Mouse (Mus musculus) left cerebral cortex, adult 9 months (tissue): ENCODE results near the gene Scgb1c1.

ENCODE experiments used
- DNase-seq, 2 experiments: peaks; one replicate each; pipeline ENCODE4 v3.0.0; 2022; ENCODE audit warnings: low spot score in 2 of 2

Gene Scgb1c1

GRCm38 (mm10) chr7:140843806-140844205 is 1.5 kb upstream of the Scgb1c1 start:
- no peak for DNase-seq

- DNase-seq: no peak
Observed at GRCm38 (mm10) chr7:140845683-140846082, 336 bp downstream of the Scgb1c1 start.

- no peak for DNase-seq
Observed at GRCm38 (mm10) chr7:140846676-140847075, 1.3 kb downstream of the Scgb1c1 start.

- no peak for DNase-seq
Observed at GRCm38 (mm10) chr7:140847755-140848580, 2.6 kb downstream of the Scgb1c1 start, which contains the start of gene Odf3. Gene Odf3, plus strand, starts transcription at chr7:140847805.

GRCm38 (mm10) chr7:140848591-140848990 is 3.2 kb downstream of the Scgb1c1 start:
- DNase-seq: no peak

GRCm38 (mm10) chr7:140851916-140852315 is 6.6 kb downstream of the Scgb1c1 start:
- no peak for DNase-seq

GRCm38 (mm10) chr7:140853386-140853785 is 8.0 kb downstream of the Scgb1c1 start:
- no peak for DNase-seq

GRCm38 (mm10) chr7:140854483-140854882 is 9.1 kb downstream of the Scgb1c1 start:
- DNase-seq: no peak

GRCm38 (mm10) chr7:140855181-140855580 is 9.8 kb downstream of the Scgb1c1 start:
- no peak for DNase-seq

GRCm38 (mm10) chr7:140855860-140856784 is 10.8 kb downstream of the Scgb1c1 start, which contains the start of gene Gm45785:
Gene Gm45785, minus strand, starts transcription at chr7:140856331.
- DNase-seq: peak; percentile 83 to 91

- DNase-seq: peak; percentile 65 to 89
Observed at GRCm38 (mm10) chr7:140856785-140857549, 11.6 kb downstream of the Scgb1c1 start, which contains the start of gene Ric8a. Gene Ric8a, plus strand, starts transcription at chr7:140856957.

- peak in 1 of 2 experiments; percentile 40 for DNase-seq
Observed at GRCm38 (mm10) chr7:140857550-140858505, 12.5 kb downstream of the Scgb1c1 start, which contains the start of gene Bet1l. Gene Bet1l, minus strand, starts transcription at chr7:140857577.

- DNase-seq: no peak
Observed at GRCm38 (mm10) chr7:140858746-140859145, 13.4 kb downstream of the Scgb1c1 start.

GRCm38 (mm10) chr7:140859997-140860396 is 14.7 kb downstream of the Scgb1c1 start:
- no peak for DNase-seq

GRCm38 (mm10) chr7:140860728-140861127 is 15.4 kb downstream of the Scgb1c1 start:
- no peak for DNase-seq

GRCm38 (mm10) chr7:140864761-140865160 is 19.4 kb downstream of the Scgb1c1 start:
- DNase-seq: no peak

GRCm38 (mm10) chr7:140874224-140874623 is 28.9 kb downstream of the Scgb1c1 start:
- DNase-seq: no peak

GRCm38 (mm10) chr7:140877364-140877763 is 32.0 kb downstream of the Scgb1c1 start:
- DNase-seq: no peak

- DNase-seq: no peak
Observed at GRCm38 (mm10) chr7:140879355-140879754, 34.0 kb downstream of the Scgb1c1 start.

GRCm38 (mm10) chr7:140880419-140880818 is 35.1 kb downstream of the Scgb1c1 start:
- no peak for DNase-seq
